Mouse (Mus musculus) liver, adult 2 months (tissue): ENCODE data around the gene Slc16a2.

Experiments used
- CTCF ChIP-seq: fragments of 200-500 bp; IDR thresholded peaks from 2 replicates; pipeline ENCODE4 v1.5.1; 2011; ENCODE audit warnings: low read depth, low read length, control low read depth
- POLR2A ChIP-seq: fragments of 200-500 bp; IDR thresholded peaks from 2 replicates; pipeline ENCODE4 v1.6.1; 2011; ENCODE audit warnings: low read length, control low read depth; ENCODE audit not compliant: insufficient read depth; ENCODE audit errors: extremely low read depth

DNA sequence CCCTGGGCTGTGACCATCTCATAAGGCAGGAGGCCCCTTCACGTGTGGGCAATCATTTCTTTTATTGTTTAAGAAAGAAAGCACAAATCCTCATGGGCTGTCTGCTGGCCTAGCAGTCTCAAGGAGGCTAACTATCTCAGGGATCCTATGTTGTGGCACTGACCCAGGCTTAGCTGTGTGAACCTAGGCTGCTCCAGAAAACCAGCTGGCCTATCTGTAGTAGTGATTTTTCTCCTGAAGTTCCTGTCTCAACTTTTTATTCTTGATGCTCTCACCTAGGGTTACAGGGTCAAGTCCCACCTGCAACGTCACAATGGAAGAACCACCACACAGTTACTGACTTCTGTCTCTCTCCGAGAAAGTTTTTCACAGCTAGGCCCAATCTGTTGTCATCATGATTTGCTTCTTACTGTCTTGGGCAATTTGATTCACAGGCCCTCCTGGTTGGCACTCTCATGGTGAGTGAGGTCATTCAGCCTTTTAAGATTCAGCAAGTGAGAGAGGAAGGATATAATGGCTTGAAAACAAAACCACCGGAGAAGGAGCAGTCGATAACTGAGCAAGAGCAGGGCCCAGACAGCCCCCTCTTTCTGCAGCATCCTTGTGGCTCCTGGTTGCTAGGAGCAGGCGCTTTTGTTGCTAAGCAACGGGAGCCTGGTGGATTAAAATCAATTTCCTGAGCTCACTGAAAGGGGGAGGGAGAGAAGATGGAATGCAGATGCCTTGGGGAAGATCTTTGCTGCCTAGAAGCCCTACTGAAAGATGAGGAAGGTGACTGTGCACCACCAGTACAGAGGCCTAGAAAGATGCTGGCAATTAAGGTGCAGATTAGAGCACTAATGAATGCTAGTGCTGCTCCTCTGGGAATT is 77.4 kb downstream of the Slc16a2 start:
- TF ChIP-seq POLR2A (no peak), CTCF (no peak)
